Mouse (Mus musculus) bone marrow macrophage, adult 2 months (primary cell): Measurements from ENCODE around the gene Ahnak. TPM values are rescaled to one million over a fixed set of nuclear protein-coding genes. Genes with fewer than 3 reads are reported as not detected.
"Not testable (repeated sequence)": the region's sequence is repeated elsewhere in the genome, so short reads cannot be mapped to it uniquely, and the experiment has no call there.

Experiments used
- H3K27ac ChIP-seq: 2 replicates; pipeline ENCODE4 v1.5.1; 2012; ENCODE audit warnings: low read depth, low read length; ENCODE audit not compliant: insufficient read depth
- H3K4me1 ChIP-seq: 2 replicates; pipeline ENCODE4 v1.6.1; 2012; ENCODE audit warnings: low read length; ENCODE audit not compliant: control insufficient read depth, insufficient read depth
- H3K4me3 ChIP-seq: 2 replicates; pipeline ENCODE4 v1.5.1; 2012; ENCODE audit warnings: mild to moderate bottlenecking, low read length, moderate library complexity; ENCODE audit not compliant: insufficient read depth
- CTCF ChIP-seq: IDR thresholded peaks from 2 replicates; pipeline ENCODE4 v1.5.1; 2012; ENCODE audit warnings: low read depth, mild to moderate bottlenecking, low read length, moderate library complexity
- POLR2A ChIP-seq: IDR thresholded peaks from 2 replicates; pipeline ENCODE4 v1.6.1; 2012; ENCODE audit warnings: mild to moderate bottlenecking, low read depth, low read length, borderline replicate concordance
- polyA plus RNA-seq: library from polyadenylated mRNA; stranded (reverse); fragments of >200 nt; gene quantifications from 2 replicates; pipeline ENCODE4 v1.2.4, GENCODE M21; 2012; ENCODE audit not compliant: missing spikeins, insufficient read depth, insufficient read length

Ahnak gene
- polyA plus RNA-seq, 1 experiment: 513 TPM

DNA sequence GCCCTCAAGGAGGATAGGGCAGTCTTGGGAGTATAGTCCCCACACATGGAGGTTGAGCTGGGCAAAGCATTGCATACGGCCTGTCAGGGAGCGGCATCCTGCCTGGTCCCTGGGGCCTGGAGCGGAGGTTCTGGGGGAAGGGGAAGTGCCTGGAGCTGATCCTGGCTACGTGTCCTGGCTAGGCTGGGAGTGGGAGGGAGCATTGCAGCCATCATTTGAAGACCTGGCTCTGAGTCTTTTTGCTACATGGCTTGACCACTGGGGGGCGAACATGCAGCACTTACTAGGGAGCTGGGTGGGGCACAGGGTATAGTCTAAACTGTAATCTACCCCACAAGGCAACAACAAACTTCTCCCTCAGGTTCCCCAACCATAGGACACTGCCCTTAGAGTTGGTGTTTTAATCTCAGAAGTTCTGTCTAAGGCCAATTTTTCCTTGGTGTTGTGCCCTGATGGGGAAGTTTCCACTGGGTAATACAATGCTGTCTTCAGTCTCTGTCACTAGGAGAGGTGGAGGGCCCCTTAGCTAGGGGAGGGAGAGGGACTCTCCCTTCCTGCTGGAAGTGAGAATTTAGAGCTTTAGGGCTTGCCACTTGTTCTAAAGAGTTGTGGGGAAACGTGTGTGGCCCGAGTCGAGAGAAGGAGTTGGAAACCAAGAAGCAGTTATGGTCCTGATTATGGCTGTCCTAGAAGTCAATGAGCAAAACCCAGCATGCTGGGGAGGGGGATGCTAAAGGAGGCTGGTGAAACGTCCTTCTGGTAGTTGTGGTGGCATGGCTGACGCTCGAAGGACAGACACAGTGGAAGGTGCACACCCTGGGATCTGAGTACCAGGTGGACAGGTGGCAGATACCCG lies 3.9 kb downstream of the Ahnak start:
- Histone ChIP-seq H3K27ac (peak overlapping the region; percentile 88), H3K4me1 (peaks cover 60% of the 10 kb centered on the region), H3K4me3 (peak overlapping the region; percentile 97)
- TF ChIP-seq CTCF (peak; percentile 29; the same call in 1 of the 2 replicates), POLR2A (no peak)

DNA sequence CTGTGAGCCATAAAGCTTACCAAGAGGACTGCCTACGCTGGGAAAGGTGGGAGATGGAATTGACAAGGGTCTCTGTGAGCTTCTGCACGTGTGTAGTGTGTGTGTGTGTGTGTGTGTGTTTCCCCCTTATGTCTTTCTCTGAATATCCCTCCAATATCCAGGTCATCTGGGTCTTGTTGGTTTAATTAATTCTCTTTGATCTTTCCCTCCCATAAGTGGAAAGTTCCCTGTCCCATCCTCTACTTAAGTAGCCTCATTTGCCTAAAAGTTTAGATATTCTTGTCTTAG lies 4.5 kb downstream of the Ahnak start:
- TF ChIP-seq CTCF (no peak), POLR2A (no peak)
- Histone ChIP-seq H3K4me1 (peaks cover 61% of the 10 kb centered on the region), H3K4me3 (peak overlapping the region; percentile 18), H3K27ac (peak overlapping the region; percentile 69)

DNA sequence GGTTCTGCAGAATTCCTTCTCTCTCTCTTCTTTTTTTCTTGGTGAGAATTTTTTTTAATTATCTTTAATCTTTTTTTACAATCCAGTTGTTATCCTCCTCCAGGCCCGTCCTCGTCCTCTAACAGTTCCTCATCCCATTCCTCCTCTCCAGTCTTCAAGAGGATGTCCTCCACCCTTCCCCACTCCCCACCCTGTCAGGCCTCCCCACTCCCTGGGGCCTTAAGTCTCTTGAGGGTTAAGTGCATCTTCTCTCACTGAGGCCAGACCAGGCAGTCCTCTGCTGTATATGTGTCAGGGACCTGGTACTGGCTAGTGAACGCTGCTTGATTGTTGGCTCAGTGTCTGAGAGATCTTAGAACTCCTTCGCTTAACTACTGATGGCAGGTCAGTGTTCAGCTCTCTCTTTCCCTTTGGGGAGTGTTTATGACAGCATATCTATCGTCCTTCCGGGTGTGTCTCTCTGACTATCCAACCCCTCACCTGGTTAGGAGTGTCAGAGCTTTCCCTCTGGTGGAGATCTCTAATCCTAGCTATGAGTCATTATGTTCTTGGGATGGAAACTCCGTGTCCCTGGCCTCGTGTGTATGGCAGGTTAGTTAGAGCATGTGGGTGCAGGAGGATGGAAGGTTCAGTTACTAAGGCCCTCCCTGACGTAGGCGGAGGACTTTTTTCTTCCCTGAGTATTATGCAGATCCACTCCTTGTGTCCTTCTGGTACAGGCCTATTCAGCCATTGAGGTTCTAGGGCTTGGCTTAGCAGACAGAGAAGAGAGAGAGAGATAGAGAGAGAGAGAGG lies 5.9 kb downstream of the Ahnak start:
- TF ChIP-seq POLR2A: no peak
- Histone ChIP-seq H3K27ac (no peak overlapping the region), H3K4me1 (peaks cover 70% of the 10 kb centered on the region), H3K4me3 (no peak overlapping the region)

DNA sequence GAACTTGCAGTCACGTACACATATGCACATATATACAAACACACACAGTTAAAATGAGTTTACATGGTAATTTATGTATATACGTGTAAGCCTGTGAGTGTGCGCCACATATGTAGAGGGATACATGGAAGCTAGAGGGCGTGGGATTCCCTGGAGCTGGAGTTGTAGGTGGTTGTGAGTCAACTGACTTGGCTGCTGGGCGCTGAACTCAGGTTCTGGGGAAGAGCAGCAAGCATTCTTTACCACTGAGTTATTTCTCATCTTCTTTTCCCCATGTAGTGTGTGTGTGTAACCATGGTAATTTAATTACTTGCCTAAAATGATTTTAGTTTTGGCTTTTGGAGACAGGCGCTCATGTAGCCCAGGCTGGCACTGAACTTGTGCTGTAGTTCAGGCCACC lies 7.5 kb downstream of the Ahnak start:
- TF ChIP-seq POLR2A (no peak), CTCF (no peak)
- peaks cover 81% of the 10 kb centered on the region for H3K4me1 ChIP-seq
- H3K4me3 ChIP-seq: no peak overlapping the region
- peak overlapping the region; percentile 72 for H3K27ac ChIP-seq

DNA sequence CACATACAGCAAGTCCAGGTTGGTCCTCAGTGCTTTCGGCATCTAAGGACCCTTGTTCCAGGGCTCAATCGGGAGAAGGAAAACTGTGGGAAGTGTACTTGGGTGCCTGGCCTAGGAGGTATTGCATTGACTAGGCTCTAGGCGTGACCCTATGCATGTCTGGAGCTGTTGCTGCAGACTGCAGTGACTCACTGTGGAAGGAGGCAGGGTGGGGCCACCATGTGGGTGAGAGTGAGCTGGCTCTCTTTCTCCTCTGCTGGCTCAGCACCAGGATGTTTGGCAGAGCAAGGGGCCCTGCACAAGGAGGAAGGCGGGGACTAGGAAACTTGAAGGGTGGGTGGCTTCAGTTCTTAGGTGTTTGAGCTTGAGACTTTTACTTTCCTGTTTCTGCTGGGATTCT lies 8.5 kb downstream of the Ahnak start:
- H3K4me3 ChIP-seq: peak overlapping the region; percentile 12
- peaks cover 74% of the 10 kb centered on the region for H3K4me1 ChIP-seq
- H3K27ac ChIP-seq: peak overlapping the region; percentile 72
- TF ChIP-seq CTCF (no peak), POLR2A (no peak)

DNA sequence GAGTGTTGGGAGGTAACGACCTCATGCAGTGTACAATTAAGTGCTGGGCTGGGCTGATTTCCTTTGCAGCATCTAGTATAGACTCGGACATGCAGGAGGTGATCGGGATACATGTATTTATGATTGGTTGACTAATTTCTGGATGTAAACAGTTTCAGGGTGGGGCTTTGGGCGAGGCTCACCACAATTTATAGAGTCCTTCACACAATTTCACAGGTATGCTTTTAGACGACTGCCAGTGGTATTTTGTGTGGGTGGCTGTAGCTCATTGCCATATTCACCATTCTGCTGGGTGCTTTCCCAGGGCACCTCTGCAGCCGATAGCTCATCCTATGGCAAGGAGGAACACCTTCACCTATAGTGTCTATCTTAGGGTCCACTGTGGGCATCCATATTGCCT lies 9.5 kb downstream of the Ahnak start:
- TF ChIP-seq CTCF (no peak), POLR2A (no peak)
- 0 out of 2 replicates have a peak overlapping the region, but pooled peaks have one; percentile 67 for H3K27ac ChIP-seq
- H3K4me1 ChIP-seq: peaks cover 67% of the 10 kb centered on the region
- H3K4me3 ChIP-seq: no peak overlapping the region

DNA sequence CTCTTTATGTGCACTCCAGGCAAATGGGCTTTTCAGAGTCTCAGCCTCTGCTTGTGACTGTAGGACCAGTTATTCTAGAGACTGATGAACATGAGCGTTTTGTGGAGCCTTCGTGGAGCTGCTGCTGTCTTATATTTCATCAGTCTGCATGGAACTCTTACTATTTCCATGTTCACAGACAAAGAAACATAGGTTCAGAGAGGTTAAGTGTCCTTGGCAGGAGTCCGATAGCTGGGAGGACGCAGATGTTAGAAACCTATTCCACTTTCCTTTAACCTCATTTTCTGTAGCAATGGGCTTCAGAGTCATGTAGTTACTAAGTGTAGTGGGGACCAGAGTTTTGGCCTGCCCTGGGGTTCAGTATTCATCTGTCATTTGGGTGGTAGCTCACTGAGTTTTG lies 10.1 kb downstream of the Ahnak start:
- Histone ChIP-seq H3K4me1 (peaks cover 62% of the 10 kb centered on the region), H3K27ac (no peak overlapping the region), H3K4me3 (no peak overlapping the region)
- TF ChIP-seq POLR2A (no peak), CTCF (no peak)

DNA sequence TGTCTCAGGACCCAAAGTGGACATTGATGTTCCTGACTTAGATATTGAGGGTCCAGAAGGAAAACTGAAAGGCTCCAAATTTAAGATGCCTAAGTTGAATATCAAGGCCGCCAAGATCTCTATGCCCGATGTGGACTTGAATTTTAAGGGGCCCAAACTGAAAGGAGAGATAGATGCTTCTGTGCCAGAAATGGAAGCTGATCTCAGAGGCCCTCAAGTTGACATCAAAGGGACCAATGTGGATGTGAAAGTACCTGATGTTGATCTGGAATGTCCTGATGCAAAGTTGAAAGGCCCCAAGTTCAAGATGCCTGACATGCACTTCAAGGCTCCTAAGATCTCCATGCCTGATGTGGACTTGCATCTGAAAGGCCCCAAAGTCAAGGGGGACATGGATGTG lies 17.8 kb downstream of the Ahnak start:
- H3K4me3 ChIP-seq, H3K4me1 ChIP-seq, H3K27ac ChIP-seq: not testable (repeated sequence)

DNA sequence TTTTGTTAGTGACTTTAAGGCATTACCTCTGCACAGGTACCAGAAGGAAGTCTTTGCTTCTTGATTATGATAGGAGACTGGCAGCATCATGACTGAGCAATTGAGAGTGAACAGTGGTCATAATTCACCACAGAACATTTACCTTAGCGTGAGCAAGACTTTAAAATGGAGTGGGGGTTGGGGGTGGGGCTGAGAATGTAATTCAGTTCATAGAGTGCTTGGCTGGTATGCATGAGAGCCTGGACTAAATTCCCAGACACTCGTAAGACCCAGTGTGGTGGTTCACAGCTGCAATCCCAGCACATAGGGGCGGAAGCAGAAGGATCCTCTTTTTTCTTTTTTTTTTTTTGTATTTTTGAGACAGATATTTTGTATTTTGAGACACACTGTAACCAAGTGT lies 30.2 kb downstream of the Ahnak start:
- TF ChIP-seq CTCF (no peak), POLR2A (no peak)
- Histone ChIP-seq H3K4me1 (peaks cover 45% of the 10 kb centered on the region), H3K27ac (no peak overlapping the region), H3K4me3 (no peak overlapping the region)

DNA sequence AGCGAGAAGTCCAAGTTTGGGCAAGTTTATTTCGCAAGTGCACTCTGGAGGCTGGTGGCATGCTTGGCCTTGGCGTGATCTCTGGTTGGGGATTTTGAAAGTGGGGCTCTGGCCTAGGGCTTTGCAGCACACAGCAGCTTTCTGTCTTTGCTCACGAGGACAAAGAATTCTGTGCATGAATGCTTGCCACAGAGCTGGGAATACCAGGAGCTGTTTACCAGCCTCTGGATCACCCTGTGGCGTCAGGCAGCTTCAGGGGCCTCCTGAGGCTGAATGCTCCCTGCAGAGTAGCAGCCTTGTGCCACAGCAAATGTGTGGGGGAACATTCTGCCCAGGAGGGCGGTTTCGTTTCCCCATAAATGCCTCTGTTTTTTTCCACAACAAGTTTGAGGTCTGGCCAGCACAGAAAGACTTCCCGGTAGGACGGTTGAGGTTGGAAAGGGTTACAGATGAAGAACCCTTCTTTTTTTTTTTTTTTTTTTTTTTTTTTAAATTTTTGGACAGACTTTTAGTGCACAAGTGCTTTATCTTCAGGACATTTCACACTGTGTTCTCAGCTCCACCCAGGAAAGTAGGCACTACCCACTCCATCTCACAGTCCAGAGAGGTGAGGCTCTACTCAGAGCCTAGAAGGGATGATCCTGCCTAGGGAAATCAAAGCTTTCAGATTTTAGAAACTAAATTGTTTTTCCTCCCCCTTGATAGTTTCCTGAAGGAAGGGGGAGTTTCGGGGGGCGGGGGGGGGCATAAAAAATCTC lies 34.1 kb downstream of the Ahnak start:
- no peak for TF ChIP-seq POLR2A
- Histone ChIP-seq H3K27ac (peak overlapping the region; percentile 99), H3K4me1 (peaks cover 59% of the 10 kb centered on the region), H3K4me3 (0 out of 2 replicates have a peak overlapping the region, but pooled peaks have one; percentile 8)
